Mouse (Mus musculus) CH12.LX (cell line): Measurements from ENCODE around the gene Lrtm2. TPM values are rescaled to one million over a fixed set of nuclear protein-coding genes. Genes with fewer than 3 reads are reported as not detected.

Experiments
- DNase-seq: peaks from one replicate; pipeline ENCODE4 v3.0.0-alpha.2; 2013; ENCODE audit errors: extremely low read depth
- H3K27ac ChIP-seq: 2 replicates; pipeline ENCODE4 v1.5.1; 2012; ENCODE audit warnings: low read depth, mild to moderate bottlenecking, control low read depth, moderate library complexity; ENCODE audit not compliant: insufficient read depth
- H3K27me3 ChIP-seq: replicated peaks from 2 replicates; pipeline ENCODE3; 2012; ENCODE audit warnings: inconsistent platforms
- H3K36me3 ChIP-seq, 2 experiments: replicated peaks in 1 of 2; 2 replicates each; pipeline versions ENCODE3 to v1.6.1; 2012; ENCODE audit warnings: inconsistent platforms in 1 of 2, low read length in 1 of 2, mild to moderate bottlenecking in 1 of 2, mixed read lengths in 1 of 2, moderate library complexity in 1 of 2; ENCODE audit not compliant: control insufficient read depth in 1 of 2, insufficient read depth in 1 of 2
- H3K4me1 ChIP-seq, 2 experiments: 2 replicates each; pipeline ENCODE4 v1.6.1; 2012; ENCODE audit warnings: inconsistent platforms in 1 of 2, moderate library complexity in 1 of 2; ENCODE audit not compliant: insufficient read depth in 2 of 2, control insufficient read depth in 1 of 2
- H3K4me2 ChIP-seq: 2 replicates; pipeline ENCODE4 v1.6.1; 2012; ENCODE audit warnings: low read depth, mild to moderate bottlenecking, control low read depth; ENCODE audit not compliant: poor library complexity, insufficient read depth, severe bottlenecking
- H3K4me3 ChIP-seq, 3 experiments: fragments of 150-350 bp in 1 of 3; sonication (generic) in 1 of 3; replicated peaks in 1 of 3; 2 replicates each; pipeline versions ENCODE3 to v1.5.1; 2011 to 2012; ENCODE audit warnings: low read depth in 2 of 3, low read length in 2 of 3, mild to moderate bottlenecking in 2 of 3, moderate library complexity in 2 of 3, control low read depth in 1 of 3, improper control_type of control experiment in 1 of 3, inconsistent platforms in 1 of 3, mixed read lengths in 1 of 3; ENCODE audit not compliant: poor library complexity in 1 of 3
- H3K79me2 ChIP-seq: replicated peaks from 2 replicates; pipeline ENCODE4 v1.6.1; 2012; ENCODE audit warnings: mild to moderate bottlenecking, moderate library complexity; ENCODE audit not compliant: control insufficient read depth, poor library complexity, insufficient read depth, severe bottlenecking; ENCODE audit errors: extremely low read depth
- H3K9ac ChIP-seq: 2 replicates; pipeline ENCODE4 v1.6.1; 2012; ENCODE audit warnings: low read depth, mild to moderate bottlenecking, control low read depth, moderate library complexity; ENCODE audit not compliant: insufficient read depth
- H3K9me3 ChIP-seq: replicated peaks from 2 replicates; pipeline ENCODE3; 2012; ENCODE audit warnings: low read length, inconsistent platforms, mixed read lengths
- CHD2 ChIP-seq: IDR thresholded peaks from 2 replicates; pipeline ENCODE4 v1.6.1; 2011; ENCODE audit warnings: low read length, improper control_type of control experiment
- CTCF ChIP-seq, 2 experiments: IDR thresholded peaks in 1 of 2; conservative IDR thresholded peaks in 1 of 2; 2 replicates each; pipeline ENCODE4 v1.5.1; 2011 to 2012; ENCODE audit warnings: low read depth in 2 of 2, low read length in 2 of 2, improper control_type of control experiment in 1 of 2, inconsistent platforms in 1 of 2, mild to moderate bottlenecking in 1 of 2, moderate library complexity in 1 of 2
- E2F4 ChIP-seq: IDR thresholded peaks from 2 replicates; pipeline ENCODE4 v1.6.1; 2011; ENCODE audit warnings: low read depth, low read length, improper control_type of control experiment; ENCODE audit not compliant: insufficient replicate concordance
- ELF1 ChIP-seq: IDR thresholded peaks from 2 replicates; pipeline ENCODE4 v1.6.1; 2014; ENCODE audit warnings: low read depth, mild to moderate bottlenecking, inconsistent platforms, low read length, improper control_type of control experiment
- EP300 ChIP-seq: IDR thresholded peaks from 2 replicates; pipeline ENCODE4 v1.6.1; 2011; ENCODE audit warnings: low read length, improper control_type of control experiment
- ETS1 ChIP-seq: conservative IDR thresholded peaks from 2 replicates; pipeline ENCODE4 v1.6.1; 2012; ENCODE audit warnings: low read depth, mild to moderate bottlenecking, inconsistent platforms, low read length, improper control_type of control experiment, moderate library complexity
- HCFC1 ChIP-seq: IDR thresholded peaks from 2 replicates; pipeline ENCODE4 v1.6.1; 2012; ENCODE audit warnings: low read depth, mild to moderate bottlenecking, inconsistent platforms, low read length, improper control_type of control experiment
- IRF4 ChIP-seq: IDR thresholded peaks from 2 replicates; pipeline ENCODE4 v1.6.1; 2014; ENCODE audit warnings: low read depth, mild to moderate bottlenecking, inconsistent platforms, low read length, improper control_type of control experiment
- JUN ChIP-seq: IDR thresholded peaks from 2 replicates; pipeline ENCODE4 v1.6.1; 2011; ENCODE audit warnings: low read depth, mild to moderate bottlenecking, low read length, improper control_type of control experiment, moderate library complexity; ENCODE audit not compliant: insufficient read depth
- MAFK ChIP-seq: IDR thresholded peaks from 2 replicates; pipeline ENCODE4 v1.6.1; 2011; ENCODE audit warnings: low read length, improper control_type of control experiment; ENCODE audit not compliant: insufficient replicate concordance
- MAX ChIP-seq: IDR thresholded peaks from 2 replicates; pipeline ENCODE4 v1.6.1; 2011; ENCODE audit warnings: low read length, improper control_type of control experiment
- MAZ ChIP-seq: IDR thresholded peaks from 2 replicates; pipeline ENCODE4 v1.6.1; 2012; ENCODE audit warnings: low read depth, mild to moderate bottlenecking, inconsistent platforms, low read length, improper control_type of control experiment, moderate library complexity
- MEF2A ChIP-seq: IDR thresholded peaks from 2 replicates; pipeline ENCODE4 v1.6.1; 2014; ENCODE audit warnings: low read depth, mild to moderate bottlenecking, inconsistent platforms, low read length, improper control_type of control experiment, borderline replicate concordance
- NELFE ChIP-seq: IDR thresholded peaks from 2 replicates; pipeline ENCODE4 v1.6.1; 2011; ENCODE audit warnings: low read depth, low read length, improper control_type of control experiment
- NRF1 ChIP-seq: IDR thresholded peaks from 2 replicates; pipeline ENCODE4 v1.6.1; 2014; ENCODE audit warnings: low read depth, mild to moderate bottlenecking, inconsistent platforms, low read length, improper control_type of control experiment, moderate library complexity
- PAX5 ChIP-seq: IDR thresholded peaks from 2 replicates; pipeline ENCODE4 v1.6.1; 2012; ENCODE audit warnings: low read length, inconsistent platforms, mixed read lengths
- POLR2A ChIP-seq: IDR thresholded peaks from 2 replicates; pipeline ENCODE4 v1.6.1; 2011; ENCODE audit warnings: low read depth, mild to moderate bottlenecking, improper control_type of control experiment, low read length
- POLR2AphosphoS2 ChIP-seq: IDR thresholded peaks from 2 replicates; pipeline ENCODE4 v1.6.1; 2011; ENCODE audit warnings: low read depth, low read length, improper control_type of control experiment
- RAD21 ChIP-seq: IDR thresholded peaks from 2 replicates; pipeline ENCODE4 v1.6.1; 2011; ENCODE audit warnings: low read depth, mild to moderate bottlenecking, low read length, improper control_type of control experiment, moderate library complexity
- SMC3 ChIP-seq: IDR thresholded peaks from 2 replicates; pipeline ENCODE4 v1.6.1; 2011; ENCODE audit warnings: low read depth, low read length, improper control_type of control experiment
- UBTF ChIP-seq: IDR thresholded peaks from 2 replicates; pipeline ENCODE4 v1.6.1; 2012; ENCODE audit warnings: low read depth, mild to moderate bottlenecking, inconsistent platforms, low read length, improper control_type of control experiment, moderate library complexity
- USF2 ChIP-seq: conservative IDR thresholded peaks from 2 replicates; pipeline ENCODE4 v1.6.1; 2011; ENCODE audit warnings: low read depth, low read length, improper control_type of control experiment
- ZC3H11A ChIP-seq: IDR thresholded peaks from 2 replicates; pipeline ENCODE4 v1.6.1; 2012; ENCODE audit warnings: low read depth, mild to moderate bottlenecking, inconsistent platforms, low read length, improper control_type of control experiment
- ZMIZ1 ChIP-seq: IDR thresholded peaks from 2 replicates; pipeline ENCODE4 v1.6.1; 2012; ENCODE audit warnings: low read depth, mild to moderate bottlenecking, inconsistent platforms, low read length, improper control_type of control experiment
- dilution Hi-C: fragments of 300-500 bp; cut with MboI; formaldehyde crosslinking; loops from 2 replicates; pipeline ENCODE4 v1.14.3; 2020; ENCODE audit warnings: low sequenced_read_pairs; ENCODE audit not compliant: extremely low pct_unique_long_range_greater_than_20kb, extremely low pct_ligation_motif_present
- in situ Hi-C: fragments of 300-500 bp; cut with MboI; formaldehyde crosslinking; loops from 3 replicates; pipeline ENCODE4 v1.14.3; 2019; ENCODE audit warnings: low sequenced_read_pairs, low pct_ligation_motif_present, low pct_unique_long_range_greater_than_20kb, mixed read lengths
- polyA plus RNA-seq: library from polyadenylated mRNA; unstranded; fragments of >175 nt; gene quantifications from 2 replicates; pipeline ENCODE4 v1.2.1, GENCODE M21; 2012; ENCODE audit warnings: low read depth; ENCODE audit not compliant: insufficient read length
- total RNA-seq, 2 experiments: library from RNA; depleted of rRNA; stranded (reverse); fragments of 300-350 nt in 1 of 2; fragments of >200 nt in 1 of 2; gene quantifications; 2 replicates each; pipeline ENCODE4 v1.2.3; 2012 to 2014

The Lrtm2 gene
- total and polyA plus RNA-seq, 3 experiments = not detected

- peak; percentile 87 for TF ChIP-seq SMC3
- no peak for TF ChIP-seq PAX5
- no peak for TF ChIP-seq ZC3H11A
- no peak for TF ChIP-seq CHD2
- peak; percentile 89 for TF ChIP-seq RAD21
- TF ChIP-seq CTCF (conservative IDR thresholded peaks at IDR 0.05 in 1 of 2, IDR thresholded peaks at IDR 0.05 in 1 of 2; ENCODE audit: low read depth in 2 of 2, low read length in 2 of 2) = peak; percentile 86 to 91
- Histone ChIP-seq H3K4me2 (no peak overlapping the region), H3K79me2 (no peaks in the 10 kb centered on the region), H3K36me3 (peaks cover under 1 to 18% of the 10 kb centered on the region in 2 experiments), H3K27ac (no peak overlapping the region), H3K9ac (no peak overlapping the region), H3K4me3 (no peak overlapping the region), H3K9me3 (no peaks in the 10 kb centered on the region), H3K27me3 (no peaks in the 10 kb centered on the region), H3K4me1 (peaks cover 0 to 24% of the 10 kb centered on the region in 2 experiments; a peak in 2 of 4 replicates)
- in situ Hi-C loops (loop anchor here (5.0 to 25.0 kb wide), 2 partner anchors 121 to 736 kb away; no protein-coding TSS in a partner anchor), dilution Hi-C loops (no loop called here)
- peak; percentile 71 for DNase-seq
Observed at GRCm38 (mm10) chr6:119348234-119348633, 17.7 kb upstream of the Lrtm2 start.

- no peak for DNase-seq
- Histone ChIP-seq H3K27ac (no peak overlapping the region), H3K9me3 (no peaks in the 10 kb centered on the region), H3K79me2 (no peaks in the 10 kb centered on the region), H3K9ac (no peak overlapping the region), H3K36me3 (peaks cover 0 to 14% of the 10 kb centered on the region in 2 experiments), H3K4me3 (no peak overlapping the region), H3K27me3 (no peaks in the 10 kb centered on the region), H3K4me2 (no peak overlapping the region), H3K4me1 (peaks cover 0 to 24% of the 10 kb centered on the region in 2 experiments; a peak in 2 of 4 replicates)
- dilution Hi-C loops = no loop called here
- no peak for TF ChIP-seq JUN
- TF ChIP-seq UBTF = no peak
- TF ChIP-seq ETS1 = no peak
- no peak for TF ChIP-seq MAZ
- no peak for TF ChIP-seq MAX
- TF ChIP-seq NELFE = no peak
- no peak for TF ChIP-seq SMC3
- TF ChIP-seq USF2 = no peak
- TF ChIP-seq HCFC1 = no peak
- TF ChIP-seq E2F4 = no peak
- TF ChIP-seq NRF1 = no peak
- TF ChIP-seq IRF4 = no peak
- TF ChIP-seq ELF1 = no peak
- TF ChIP-seq ZC3H11A = no peak
- no peak for TF ChIP-seq ZMIZ1
- TF ChIP-seq POLR2A = no peak
- no peak for TF ChIP-seq EP300
- no peak for TF ChIP-seq MAFK
- no peak for TF ChIP-seq POLR2AphosphoS2
- TF ChIP-seq MEF2A = no peak
- in situ Hi-C loops = loop anchor here (5.0 to 25.0 kb wide), 2 partner anchors 121 to 736 kb away; no protein-coding TSS in a partner anchor
Observed at GRCm38 (mm10) chr6:119347813-119348212, 17.2 kb upstream of the Lrtm2 start.
